15 mouse cellular contexts compared by ENCODE assay signal in the genomic region with DNA sequence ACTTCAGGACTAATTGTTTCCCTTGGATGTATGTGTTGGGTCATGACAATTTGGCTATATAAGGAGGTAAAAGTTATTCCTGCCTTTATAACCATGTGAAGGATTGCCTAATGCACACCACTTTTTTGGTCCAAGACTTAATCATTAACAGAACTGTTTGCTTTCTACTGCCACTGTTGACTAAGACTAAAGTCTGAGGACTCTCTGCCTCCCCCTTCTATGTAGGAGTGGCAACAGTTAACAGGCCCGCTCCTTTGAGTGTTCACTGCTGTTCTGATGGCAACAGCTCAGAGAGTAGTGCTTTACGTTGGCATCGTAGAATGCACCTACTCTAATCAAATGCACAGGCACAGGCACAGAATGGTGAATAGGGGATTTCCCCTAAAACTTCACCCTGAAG. TPM values are rescaled to one million over a fixed set of nuclear protein-coding genes. Genes with fewer than 3 reads are reported as not detected.
DNase-seq lines count a peak whose midpoint lies in the region; ATAC-seq and TF ChIP-seq lines count a peak whose summit lies in the region.
"Had no signal": no experiment of that assay in that cellular context is flagged by ENCODE, and none has a peak within 500 bp of the region (broad histone marks: within the 10 kb centered on the region; RNA-seq: fewer than 3 reads in every experiment).

No protein-coding gene starts in this region.

- H3K27ac ChIP-seq in kidney, adult 2 months (ENCODE audit: insufficient read depth, low read depth, low read length), result peak overlapping the region; percentile 7; the same call in 1 of the 2 replicates
- H3K27ac ChIP-seq in liver, embryonic 12.5 days, result no peak overlapping the region
- no peak overlapping the region for H3K27ac ChIP-seq in heart, embryonic 11.5 days (ENCODE audit: low read depth, low read length)
- H3K27ac ChIP-seq: embryonic facial prominence, embryonic 13.5 days; forebrain, embryonic 13.5 days; gastrocnemius, adult 2 months; limb, embryonic 12.5 days; midbrain, embryonic 10.5 days had no signal

- TF ChIP-seq POLR2A in kidney, adult 2 months (IDR thresholded peaks at IDR 0.05; ENCODE audit: low read depth, low read length), result no peak

- peaks cover 4% of the 10 kb centered on the region; the same call in 1 of the 2 replicates for H3K4me1 ChIP-seq in kidney, adult 2 months (ENCODE audit: control insufficient read depth, insufficient read depth, low read length)
- H3K4me1 ChIP-seq in liver, embryonic 12.5 days, result no peaks in the 10 kb centered on the region
- H3K4me1 ChIP-seq in heart, embryonic 11.5 days (ENCODE audit: control insufficient read depth, insufficient read depth, low read length), result no peaks in the 10 kb centered on the region
- H3K4me1 ChIP-seq: embryonic facial prominence, embryonic 13.5 days; forebrain, embryonic 13.5 days; limb, embryonic 12.5 days had no signal

- no peaks in the 10 kb centered on the region for H3K36me3 ChIP-seq in kidney, adult 2 months (ENCODE audit: control insufficient read depth, insufficient read depth, low read length)
- H3K36me3 ChIP-seq in liver, embryonic 12.5 days, result no peaks in the 10 kb centered on the region
- H3K36me3 ChIP-seq in heart, embryonic 11.5 days (ENCODE audit: control insufficient read depth, insufficient read depth, low read length), result no peaks in the 10 kb centered on the region
- H3K36me3 ChIP-seq: embryonic facial prominence, embryonic 13.5 days; limb, embryonic 12.5 days; midbrain, embryonic 10.5 days had no signal

- no peaks in the 10 kb centered on the region for H3K27me3 ChIP-seq in kidney, adult 2 months (replicated peaks; ENCODE audit: control insufficient read depth, insufficient read depth, low read length)
- H3K27me3 ChIP-seq in liver, embryonic 12.5 days (replicated peaks), result no peaks in the 10 kb centered on the region
- no peaks in the 10 kb centered on the region for H3K27me3 ChIP-seq in heart, embryonic 11.5 days (ENCODE audit: control insufficient read depth, insufficient read depth, low read length)
- H3K27me3 ChIP-seq: embryonic facial prominence, embryonic 13.5 days; forebrain, embryonic 13.5 days; limb, embryonic 12.5 days had no signal

- no peak overlapping the region for H3K4me2 ChIP-seq in liver, embryonic 12.5 days
- H3K4me2 ChIP-seq in heart, embryonic 11.5 days, result no peak overlapping the region
- H3K4me2 ChIP-seq: embryonic facial prominence, embryonic 13.5 days; forebrain, embryonic 13.5 days; limb, embryonic 12.5 days had no signal

- WGBS in kidney, adult 2 months, result 26% methylated on average over 3 of the region's 3 CpGs
- WGBS in liver, embryonic 12.5 days (ENCODE audit: insufficient replicate concordance), result 76% methylated on average over 3 of the region's 3 CpGs
- WGBS in heart, embryonic 11.5 days (ENCODE audit: insufficient replicate concordance), result 83% methylated on average over 3 of the region's 3 CpGs

- ATAC-seq in liver, embryonic 12.5 days, result peak; percentile 52; the same call in 1 of the 2 replicates
- no peak for ATAC-seq in heart, embryonic 11.5 days (replicated peaks; ENCODE audit: insufficient number of reproducible peaks, low FRiP score, low TSS enrichment)
- ATAC-seq: activated CD4-positive, CD25-positive, alpha-beta regulatory T cell, adult 4 months; forebrain, embryonic 13.5 days had no signal

- H3K4me3 ChIP-seq in kidney, adult 2 months (ENCODE audit: insufficient read depth, low read depth, low read length), result no peak overlapping the region
- H3K4me3 ChIP-seq in liver, embryonic 12.5 days, result no peak overlapping the region
- H3K4me3 ChIP-seq in heart, embryonic 11.5 days (ENCODE audit: low read depth, low read length), result no peak overlapping the region
- H3K4me3 ChIP-seq: embryonic facial prominence, embryonic 13.5 days; forebrain, embryonic 13.5 days; gastrocnemius, adult 2 months; limb, embryonic 12.5 days; midbrain, embryonic 10.5 days had no signal

- no peaks in the 10 kb centered on the region for H3K9me3 ChIP-seq in liver, embryonic 12.5 days (replicated peaks)
- no peaks in the 10 kb centered on the region for H3K9me3 ChIP-seq in heart, embryonic 11.5 days (replicated peaks; ENCODE audit: control insufficient read depth, low read length)
- H3K9me3 ChIP-seq: embryonic facial prominence, embryonic 13.5 days; forebrain, embryonic 13.5 days; limb, embryonic 12.5 days; midbrain, embryonic 10.5 days had no signal

- H3K9ac ChIP-seq in liver, embryonic 12.5 days, result no peak overlapping the region
- H3K9ac ChIP-seq in heart, embryonic 11.5 days (ENCODE audit: low read depth, low read length), result no peak overlapping the region
- H3K9ac ChIP-seq: embryonic facial prominence, embryonic 13.5 days; forebrain, embryonic 13.5 days; limb, embryonic 12.5 days had no signal

- peak; percentile 12 for DNase-seq in induced T-regulatory cell, adult 2 months (ENCODE audit: low read depth)
- peak; percentile 86 for DNase-seq in kidney, adult 2 months
- peak; percentile 73 for DNase-seq in lung, postnatal 25 days (ENCODE audit: low spot score)
- no peak for DNase-seq in MN1 (ENCODE audit: low spot score)
- no peak for DNase-seq in ovary, postnatal 36 days (ENCODE audit: low spot score)
- no peak for DNase-seq in ovary, adult 18-20 months (ENCODE audit: low spot score)
- DNase-seq: gastrocnemius, adult 2 months; thymus, postnatal 25 days had no signal

- TF ChIP-seq CTCF in kidney, adult 2 months (conservative IDR thresholded peaks at IDR 0.05; ENCODE audit: insufficient read depth, insufficient read length, low read depth, low read length), result no peak

RNA-seq across cellular contexts. Expression of a gene that starts 5.2 kb away (rescaled TPM):
- polyA plus RNA-seq in kidney, adult 2 months (2012; rRNA removed), result 29.1 and 30.0 TPM in 2 replicates
- 27.3 and 30.4 TPM in 2 replicates for polyA plus RNA-seq in liver, embryonic 12.5 days (2016; fragmentation: Nextera tagmentation; extraction: Ambion mirVana)
- polyA plus RNA-seq in heart, embryonic 11.5 days (2014; fragmentation: Nextera tagmentation; extraction: Ambion mirVana), result 31.8 and 33.9 TPM in 2 replicates

RNA-seq across cellular contexts. Expression of a gene that starts 13.7 kb away (rescaled TPM):
- 108 and 120 TPM in 2 replicates for polyA plus RNA-seq in kidney, adult 2 months (2012; rRNA removed)
- polyA plus RNA-seq in liver, embryonic 12.5 days (2016; fragmentation: Nextera tagmentation; extraction: Ambion mirVana), result 60.5 and 70.9 TPM in 2 replicates
- 36.4 and 44.4 TPM in 2 replicates for polyA plus RNA-seq in heart, embryonic 11.5 days (2014; fragmentation: Nextera tagmentation; extraction: Ambion mirVana)

RNA-seq across cellular contexts. Expression of a gene that starts 47.9 kb away (rescaled TPM):
- polyA plus RNA-seq in kidney, adult 2 months (2012; rRNA removed), result 12.1 and 13.9 TPM in 2 replicates
- polyA plus RNA-seq in liver, embryonic 12.5 days (2016; fragmentation: Nextera tagmentation; extraction: Ambion mirVana), result 4.2 and 4.3 TPM in 2 replicates
- polyA plus RNA-seq in heart, embryonic 11.5 days (2014; fragmentation: Nextera tagmentation; extraction: Ambion mirVana), result 6.0 and 6.1 TPM in 2 replicates

RNA-seq across cellular contexts. Expression of a gene that starts 48.0 kb away (rescaled TPM):
- polyA plus RNA-seq in kidney, adult 2 months (2012; rRNA removed), result 5.8 and 5.9 TPM in 2 replicates
- polyA plus RNA-seq in liver, embryonic 12.5 days (2016; fragmentation: Nextera tagmentation; extraction: Ambion mirVana), result 10.3 and 10.9 TPM in 2 replicates
- 10.5 and 13.1 TPM in 2 replicates for polyA plus RNA-seq in heart, embryonic 11.5 days (2014; fragmentation: Nextera tagmentation; extraction: Ambion mirVana)

RNA-seq across cellular contexts. Expression of a gene that starts 53.9 kb away (rescaled TPM):
- polyA plus RNA-seq in kidney, adult 2 months (2012; rRNA removed), result 78.2 and 81.1 TPM in 2 replicates
- 38.1 and 40.0 TPM in 2 replicates for polyA plus RNA-seq in liver, embryonic 12.5 days (2016; fragmentation: Nextera tagmentation; extraction: Ambion mirVana)
- 68.1 and 68.4 TPM in 2 replicates for polyA plus RNA-seq in heart, embryonic 11.5 days (2014; fragmentation: Nextera tagmentation; extraction: Ambion mirVana)

Comparison
In these comparisons a context has a peak if more than half of its experiments do, and no peak if none do; other contexts are left out.
1. DNase-seq: peak in induced T-regulatory cell, adult 2 months (single experiment), kidney, adult 2 months (single experiment) and lung, postnatal 25 days (single experiment); none in MN1 (single experiment), ovary, postnatal 36 days (single experiment) and ovary, adult 18-20 months (single experiment).